Mouse (Mus musculus): ENCODE data around the gene Ppil6.

Ppil6 gene

DNA sequence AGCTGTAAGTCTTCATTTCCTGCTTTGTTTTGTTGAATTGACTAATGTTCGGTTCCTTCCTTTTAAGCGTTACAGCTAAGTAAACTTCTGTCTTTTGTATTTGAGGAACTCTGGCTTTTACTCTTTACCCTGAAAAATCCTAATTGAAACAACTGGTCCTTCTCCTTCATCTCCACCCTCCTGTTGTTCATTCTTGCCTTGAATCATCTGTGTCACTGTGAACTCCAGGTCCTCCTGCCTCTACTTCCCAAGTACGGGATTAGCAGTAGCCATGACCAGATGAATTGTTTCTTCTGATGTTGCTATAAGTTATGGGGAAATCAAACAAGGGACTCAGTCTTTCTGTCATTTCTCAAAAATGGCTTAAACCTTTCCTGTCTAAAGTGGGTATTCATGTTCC lies 33.1 kb downstream of the Ppil6 start:
- DNase-seq (ENCODE audit: extremely low spot score, low read depth, low spot score), result no peak

DNA sequence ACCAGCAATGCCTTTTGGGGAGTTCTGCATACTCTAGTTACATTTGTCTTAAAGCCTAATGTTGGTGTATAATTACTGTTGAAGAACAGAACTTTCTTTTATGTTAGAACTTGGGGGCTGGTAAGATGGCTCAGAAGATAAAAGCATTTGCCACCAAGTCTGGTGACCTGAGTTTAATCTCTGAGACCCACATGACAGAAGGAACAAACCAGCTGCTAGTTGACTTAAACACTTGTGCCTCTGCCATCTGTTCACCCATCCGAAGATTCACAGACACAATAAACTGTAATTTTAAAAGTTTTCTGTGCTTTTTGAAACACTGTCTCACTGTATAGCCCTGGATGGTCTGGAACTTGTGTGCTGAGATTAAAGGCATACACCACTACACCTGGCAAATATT lies 35.5 kb downstream of the Ppil6 start:
- DNase-seq (ENCODE audit: extremely low spot score, low read depth, low spot score), result no peak

DNA sequence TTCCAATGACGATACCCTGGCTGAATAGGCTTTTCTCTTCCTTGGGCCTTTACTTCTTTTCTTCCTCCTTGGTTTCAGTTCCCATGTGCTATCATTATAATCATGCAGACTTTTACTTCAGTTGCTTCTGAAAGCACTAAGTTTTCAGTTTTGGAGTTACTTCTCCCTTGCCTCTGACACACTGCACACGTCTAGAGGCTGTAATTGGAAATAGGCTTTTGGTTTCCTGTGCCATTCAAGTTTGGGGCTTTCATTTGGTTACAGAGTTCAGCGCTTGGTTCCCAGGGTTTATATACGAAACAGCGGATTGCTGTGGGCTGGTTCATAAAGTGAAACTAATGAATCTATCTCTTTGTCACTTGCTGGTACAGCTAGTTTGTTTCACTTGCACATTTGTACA lies 39.7 kb downstream of the Ppil6 start:
- DNase-seq (ENCODE audit: extremely low spot score, low read depth, low spot score), result no peak

DNA sequence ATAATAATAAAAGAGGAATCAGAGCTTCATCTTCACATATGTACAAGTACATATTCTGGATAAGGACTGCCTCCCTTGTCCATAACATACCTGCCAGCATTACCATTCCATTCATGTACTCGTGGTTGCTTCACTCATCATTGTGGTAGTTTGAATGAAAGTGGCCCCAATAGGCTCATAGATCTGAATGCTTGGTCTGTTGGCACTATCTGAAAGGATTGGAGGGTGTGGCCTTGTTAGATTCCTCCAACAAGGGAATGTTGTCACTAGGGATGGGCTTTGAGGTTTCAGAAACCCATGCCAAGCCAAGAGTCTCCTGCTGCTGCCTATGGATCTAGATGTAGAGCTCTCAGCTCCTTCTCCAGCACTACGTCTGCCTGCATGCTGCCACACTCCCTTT lies 45.8 kb downstream of the Ppil6 start:
- DNase-seq (ENCODE audit: extremely low spot score, low read depth, low spot score), result no peak

DNA sequence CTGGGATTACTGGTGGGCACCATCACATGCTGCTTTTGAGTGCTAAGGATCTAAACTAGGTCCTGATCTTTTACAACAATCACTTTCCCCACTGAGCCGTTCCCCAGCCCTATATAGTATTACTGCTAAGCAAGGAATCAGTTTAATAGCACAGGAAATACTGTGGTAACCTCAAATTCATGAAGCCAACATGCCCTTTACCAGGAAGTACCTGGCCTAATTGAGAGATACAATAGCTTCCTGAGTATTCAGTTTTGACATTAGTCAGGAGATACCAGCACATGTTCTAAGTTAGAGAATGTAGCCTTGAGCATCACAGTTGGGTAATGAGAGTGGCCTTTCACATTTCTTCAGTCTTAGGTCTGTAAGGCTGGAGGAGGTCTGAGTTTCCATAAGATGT lies 46.5 kb downstream of the Ppil6 start:
- no peak for DNase-seq (ENCODE audit: extremely low spot score, low read depth, low spot score)

DNA sequence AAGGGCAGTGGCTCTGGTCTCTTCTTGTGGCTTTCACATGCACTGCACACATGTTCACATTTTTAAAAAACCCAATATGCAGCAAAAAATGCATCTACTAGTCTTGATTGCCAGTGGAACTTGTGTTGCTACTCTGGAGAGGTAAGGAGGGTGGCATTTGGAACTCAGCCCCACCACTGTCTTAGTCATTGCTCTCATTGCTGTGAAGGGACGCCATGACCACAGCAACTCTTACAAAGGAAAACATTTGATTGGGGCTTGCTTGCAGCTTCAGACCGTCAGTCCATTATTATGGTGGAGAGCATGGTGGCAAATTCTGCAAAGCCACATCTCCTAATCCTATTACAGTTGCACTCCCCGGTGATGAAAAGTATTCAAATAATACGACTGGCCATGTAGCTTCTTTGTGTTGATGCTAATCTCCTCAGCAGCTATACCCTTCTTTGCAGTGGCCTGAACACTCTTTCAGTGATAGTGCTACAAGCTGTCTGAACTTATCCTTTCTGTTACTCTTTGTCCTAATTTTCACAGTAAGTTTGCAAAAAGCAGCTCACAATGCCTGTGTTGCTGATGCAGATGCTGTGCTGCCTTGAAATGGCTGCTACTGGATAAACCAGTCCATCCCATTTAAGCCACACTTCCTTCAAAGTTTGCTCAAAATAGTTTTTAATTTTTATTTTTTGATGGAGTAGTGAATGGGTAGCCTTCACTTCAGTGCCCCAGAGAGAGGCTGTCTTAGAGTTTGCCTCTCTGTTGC lies 47.2 kb downstream of the Ppil6 start:
- DNase-seq (ENCODE audit: extremely low spot score, low read depth, low spot score), result no peak

DNA sequence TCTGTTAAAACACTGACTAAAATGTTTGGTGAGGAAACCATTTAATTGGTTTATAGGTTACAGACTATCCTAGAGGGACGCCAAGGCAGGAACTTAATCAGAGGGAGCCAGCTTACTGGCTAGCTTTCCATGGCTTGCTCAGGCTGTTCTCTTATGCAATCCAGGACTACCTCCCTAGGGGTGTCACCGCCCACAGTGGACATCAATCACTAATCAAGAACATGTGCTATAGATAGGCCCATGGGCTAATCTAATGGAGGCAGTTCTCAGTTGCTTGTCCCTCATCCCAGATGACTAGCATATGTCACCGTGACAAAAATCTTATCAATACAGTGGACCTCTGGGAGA lies 47.7 kb downstream of the Ppil6 start:
- DNase-seq (ENCODE audit: extremely low spot score, low read depth, low spot score), result no peak

DNA sequence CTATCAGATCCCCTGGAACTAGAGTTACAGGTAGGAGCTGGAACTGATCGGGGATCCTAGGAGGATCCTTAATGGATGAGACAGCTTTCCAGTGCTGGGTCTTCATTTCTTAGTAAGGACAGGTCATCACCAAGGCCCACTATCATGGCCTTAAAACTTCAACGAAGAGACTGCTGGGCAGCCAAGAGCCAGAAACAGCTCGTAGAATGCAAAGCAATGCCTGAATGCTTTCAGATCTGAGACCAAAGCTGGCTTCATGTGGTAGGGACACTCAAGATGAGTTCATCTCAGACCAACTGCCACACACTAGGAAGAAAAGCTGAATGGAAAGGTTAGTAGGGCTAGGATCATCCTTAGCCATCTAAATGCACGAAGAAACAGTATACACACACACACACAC lies 48.7 kb downstream of the Ppil6 start:
- DNase-seq (ENCODE audit: extremely low spot score, low read depth, low spot score), result no peak

DNA sequence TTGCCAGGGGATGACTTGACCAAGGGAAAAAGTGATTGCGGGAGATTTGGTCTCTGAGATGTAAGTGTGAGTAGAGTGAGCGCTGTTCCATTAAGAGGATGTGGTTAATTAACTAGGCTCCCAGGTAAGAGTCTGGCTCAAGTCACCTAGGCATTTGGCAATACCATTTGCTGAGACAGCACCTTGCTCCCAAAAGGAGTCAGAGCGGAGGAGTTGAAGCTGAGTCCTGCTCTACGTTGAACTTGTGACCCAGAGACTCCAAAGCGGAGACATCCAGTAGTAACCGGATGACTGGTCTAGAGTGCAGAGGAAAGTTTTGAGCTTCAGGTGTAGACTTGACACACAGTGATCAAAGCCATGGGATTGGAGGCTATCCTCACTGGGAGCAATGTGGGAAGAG lies 51.8 kb downstream of the Ppil6 start:
- no peak for DNase-seq (ENCODE audit: extremely low spot score, low read depth, low spot score)

DNA sequence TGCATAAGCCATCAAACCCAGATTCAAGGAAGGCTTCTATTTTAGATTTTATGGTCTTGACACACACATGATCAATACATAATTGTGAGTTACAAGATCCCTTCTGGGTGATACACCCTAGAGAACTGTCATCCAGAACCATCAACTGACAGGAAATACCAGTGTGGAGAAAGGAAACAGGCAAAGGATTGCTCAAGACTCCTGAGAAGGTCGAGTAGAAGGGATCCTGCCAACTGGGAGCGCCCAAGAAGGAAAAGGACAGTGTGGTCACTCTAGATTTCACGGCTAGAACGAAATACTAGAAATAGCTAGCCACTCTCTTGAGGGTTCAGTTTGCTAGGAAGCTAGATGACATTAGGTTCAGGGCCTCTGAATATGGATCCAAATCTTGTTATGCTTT lies 53.2 kb downstream of the Ppil6 start:
- no peak for DNase-seq (ENCODE audit: extremely low spot score, low read depth, low spot score)

DNA sequence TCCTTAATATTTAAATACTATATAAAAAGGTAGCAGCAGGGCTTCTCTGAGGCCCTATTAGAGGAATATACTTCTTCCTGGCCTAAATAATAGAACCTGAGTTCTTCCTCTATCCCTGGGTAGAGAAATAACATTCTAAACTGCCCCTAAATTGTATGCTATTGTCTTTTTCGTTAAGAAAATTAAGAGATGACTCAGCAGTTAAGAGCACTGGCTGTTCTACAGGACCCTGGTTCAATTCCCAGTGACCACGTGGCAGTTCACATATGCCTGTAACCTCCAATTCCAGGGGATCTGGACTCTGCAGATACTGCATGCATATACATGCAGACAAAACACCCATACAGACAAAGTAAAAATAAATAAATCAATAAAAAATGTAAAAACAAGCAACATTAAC lies 53.6 kb downstream of the Ppil6 start:
- DNase-seq (ENCODE audit: extremely low spot score, low read depth, low spot score), result no peak

DNA sequence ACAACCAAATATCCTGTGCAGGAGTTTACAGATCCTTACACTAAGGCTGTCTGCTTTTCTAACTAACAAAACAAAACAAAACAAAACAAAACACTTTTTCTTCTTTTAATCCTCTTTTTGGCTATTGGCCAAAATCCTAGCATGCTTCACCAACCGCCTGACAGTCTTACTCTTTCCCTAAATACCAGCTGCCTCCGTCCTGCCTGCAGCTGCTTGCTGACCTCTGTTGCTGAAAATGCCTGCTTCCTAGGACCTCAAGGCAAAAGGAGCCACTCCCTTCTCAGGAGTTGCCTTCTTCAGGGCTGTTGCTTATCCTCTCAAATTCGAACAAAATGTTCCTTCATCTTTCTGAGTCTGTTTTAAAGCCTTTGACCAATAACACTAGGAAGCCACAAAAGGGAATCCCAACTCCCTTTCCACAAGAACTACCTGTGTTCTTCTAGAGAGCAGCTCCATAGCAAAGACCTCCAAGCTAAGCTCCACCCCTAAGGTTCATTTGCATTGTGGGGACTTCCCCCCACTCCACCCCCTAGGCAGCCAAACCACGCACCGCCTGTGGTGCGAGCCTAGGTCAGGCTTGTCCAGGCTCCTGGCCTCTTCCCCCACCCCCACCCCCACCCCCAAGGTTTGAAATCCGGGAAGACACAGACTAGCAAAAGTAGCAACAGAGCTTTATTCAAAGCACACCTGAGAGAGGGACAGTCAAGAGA lies 54.4 kb downstream of the Ppil6 start:
- DNase-seq (ENCODE audit: extremely low spot score, low read depth, low spot score), result no peak

DNA sequence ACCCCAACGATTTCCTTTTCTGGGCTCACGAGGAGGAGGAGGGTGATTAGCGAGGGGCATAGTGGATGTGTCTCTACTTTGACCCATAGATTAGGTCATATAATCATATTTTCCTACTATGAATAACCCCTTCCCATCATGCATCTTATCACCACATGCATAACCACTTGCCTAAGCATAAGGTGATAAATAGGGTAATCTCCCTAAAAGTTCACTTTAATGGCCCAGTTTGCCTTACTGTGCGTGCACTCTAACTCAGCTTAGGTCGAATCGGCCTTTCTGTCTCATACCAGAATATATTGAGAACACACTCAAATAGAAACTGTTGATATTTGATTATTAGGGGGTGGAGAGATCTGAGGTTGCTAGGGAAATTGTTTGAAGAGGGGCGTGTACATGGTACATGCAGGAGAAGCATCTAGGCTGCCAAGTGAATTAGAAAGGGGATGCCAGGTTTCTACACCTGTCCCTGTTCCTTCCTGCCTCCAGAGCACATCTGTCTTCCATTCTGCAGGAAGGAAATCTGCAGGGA lies 55.1 kb downstream of the Ppil6 start:
- no peak for DNase-seq (ENCODE audit: extremely low spot score, low read depth, low spot score)

DNA sequence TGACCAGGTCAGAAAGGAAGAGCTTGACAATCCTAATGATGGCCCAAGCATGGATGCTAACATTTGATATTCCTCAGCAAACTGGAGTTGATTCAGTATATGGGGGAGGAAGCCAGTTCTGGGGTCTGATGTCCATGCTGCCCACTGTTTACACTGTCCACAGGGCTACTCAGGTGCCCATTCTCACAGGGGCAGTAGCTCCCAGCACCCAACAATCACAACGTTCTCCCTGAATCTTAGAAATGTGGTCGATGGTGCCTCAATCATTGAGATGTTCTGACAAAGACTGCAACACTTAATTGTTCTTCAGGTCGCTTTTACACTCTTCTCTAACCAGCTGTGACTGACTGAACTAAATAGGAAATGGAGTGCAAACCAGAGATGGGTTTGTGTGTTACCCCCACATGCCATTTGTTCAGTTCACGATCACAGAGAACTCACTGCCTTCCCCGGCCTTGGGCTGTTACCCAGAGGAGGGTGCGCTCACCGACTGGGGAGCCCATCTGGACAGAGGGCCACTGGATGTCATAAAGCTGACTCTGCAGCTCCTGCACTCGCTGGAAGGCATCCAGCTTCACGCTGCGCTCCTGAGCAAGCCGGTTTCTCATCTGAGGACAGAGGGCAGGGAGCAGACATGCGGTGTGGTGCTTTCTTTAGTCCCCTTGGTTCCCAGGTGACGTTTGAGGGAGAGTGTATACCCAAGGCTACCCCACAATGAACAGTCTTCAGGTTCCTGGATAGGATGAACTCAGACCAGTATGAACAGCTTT lies 56.3 kb downstream of the Ppil6 start:
- no peak for DNase-seq (ENCODE audit: extremely low spot score, low read depth, low spot score)

DNA sequence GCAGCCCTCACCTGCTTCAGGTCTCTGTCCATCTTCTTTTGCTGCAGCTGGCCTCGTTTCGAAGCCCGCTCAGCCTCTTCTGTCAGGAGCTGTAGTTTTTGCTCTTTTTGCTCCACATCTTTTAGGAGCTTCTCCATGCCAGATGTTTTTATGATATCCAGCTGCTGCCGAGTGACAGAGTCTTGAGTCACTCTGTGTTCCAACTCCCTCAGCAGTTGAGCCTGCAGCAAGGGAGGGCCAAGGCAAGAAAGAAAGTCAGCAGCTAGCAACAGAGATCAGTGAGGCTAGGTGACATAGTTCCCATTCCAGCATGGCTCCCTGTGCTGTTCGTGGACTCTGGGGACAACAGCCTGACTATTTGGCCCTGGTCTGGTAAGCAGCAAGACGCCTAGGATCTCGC lies 60.5 kb downstream of the Ppil6 start:
- DNase-seq (ENCODE audit: extremely low spot score, low read depth, low spot score), result no peak

DNA sequence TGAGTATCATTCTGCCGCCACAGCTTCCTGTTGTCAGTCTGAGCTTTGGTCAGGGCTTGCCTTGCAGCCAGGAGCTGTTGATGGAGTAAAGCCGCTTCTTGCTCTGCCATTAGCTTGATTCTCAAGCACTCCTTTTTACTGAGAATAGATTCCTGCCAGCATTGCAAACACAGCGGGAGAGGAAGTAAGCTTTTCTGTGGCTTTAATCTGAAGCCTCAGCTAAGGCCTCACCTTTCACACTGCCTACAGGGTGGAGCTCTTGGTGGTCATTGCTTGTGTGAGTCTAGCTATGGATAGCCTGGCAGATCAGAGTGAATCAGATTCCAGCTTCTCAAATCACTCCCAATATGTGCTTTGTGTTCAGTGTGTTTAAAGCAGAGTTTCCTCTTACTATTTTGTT lies 62.1 kb downstream of the Ppil6 start:
- DNase-seq (ENCODE audit: extremely low spot score, low read depth, low spot score), result no peak

DNA sequence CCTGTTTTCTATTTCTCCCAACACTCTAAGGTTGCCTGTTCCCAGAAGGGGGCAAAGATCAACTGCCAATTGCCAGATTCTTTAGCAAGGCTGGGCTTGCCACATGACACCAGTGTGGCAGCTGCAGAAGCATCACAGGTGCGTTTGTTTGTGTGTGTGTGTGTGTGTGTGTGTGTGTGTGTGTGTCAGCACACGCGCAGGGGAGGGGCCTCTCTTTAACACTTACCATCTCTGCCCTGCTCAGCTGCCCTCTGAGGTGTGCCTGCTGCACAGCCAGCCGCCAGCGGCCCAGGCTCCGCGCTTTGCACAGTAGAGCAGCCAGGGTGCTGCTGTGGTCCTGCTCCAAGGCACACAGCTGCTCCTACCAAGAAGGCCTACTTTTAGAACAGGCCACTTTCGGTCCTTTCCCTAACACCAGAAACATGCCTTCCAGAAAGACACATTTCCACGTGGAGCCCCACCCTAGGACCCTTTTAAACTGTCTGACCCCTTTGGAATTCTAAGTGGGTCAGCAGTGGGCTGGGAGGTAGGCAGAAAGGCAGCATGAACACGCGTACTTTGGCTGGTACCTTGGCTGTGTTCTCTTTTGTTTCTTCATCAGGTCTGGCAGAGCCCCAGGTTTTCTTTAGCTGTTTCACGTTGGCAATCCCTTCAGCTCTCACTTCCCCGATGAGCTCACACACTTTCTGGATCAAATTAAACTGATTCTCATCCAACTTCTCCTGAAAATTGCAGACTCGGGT lies 62.8 kb downstream of the Ppil6 start:
- no peak for DNase-seq (ENCODE audit: extremely low spot score, low read depth, low spot score)

DNA sequence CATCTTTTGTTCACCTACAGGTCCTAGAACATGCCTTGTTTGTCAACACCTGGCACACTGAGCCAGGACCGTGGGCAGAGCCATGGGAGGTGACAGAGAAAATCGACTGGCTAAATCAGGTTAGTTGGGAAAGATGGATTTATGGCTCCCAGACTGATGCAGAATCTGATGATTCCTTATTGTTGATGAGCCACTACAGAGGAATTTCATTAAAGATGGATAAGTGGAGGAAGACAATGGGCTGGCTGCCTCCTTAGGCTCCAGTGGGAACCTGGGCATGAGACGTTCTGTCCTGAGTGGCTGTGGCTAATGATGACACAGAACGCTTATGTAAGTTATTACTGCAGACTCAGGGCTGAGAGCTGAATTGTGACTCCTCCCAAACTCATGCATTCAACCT lies 63.5 kb downstream of the Ppil6 start:
- DNase-seq (ENCODE audit: extremely low spot score, low read depth, low spot score), result no peak

DNA sequence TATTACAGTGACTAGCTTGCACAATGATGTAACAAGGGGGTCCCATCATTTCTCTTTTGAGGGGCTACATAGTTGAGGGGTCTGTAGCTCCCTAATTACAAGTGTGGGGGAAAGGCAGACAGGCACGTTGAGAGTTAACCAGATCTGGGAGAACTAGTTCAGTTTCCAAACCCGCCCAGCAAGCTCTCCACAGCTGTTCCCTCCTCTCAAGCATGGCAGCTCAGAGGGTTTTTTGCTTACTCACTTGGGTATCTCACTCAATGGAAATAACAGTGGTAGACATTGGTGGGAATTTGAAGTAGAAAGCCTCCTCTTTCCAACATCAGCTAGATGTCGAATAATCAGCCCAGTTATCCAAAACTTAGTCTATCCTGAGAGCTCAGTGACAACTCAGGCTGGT lies 64.8 kb downstream of the Ppil6 start:
- DNase-seq (ENCODE audit: extremely low spot score, low read depth, low spot score), result no peak

DNA sequence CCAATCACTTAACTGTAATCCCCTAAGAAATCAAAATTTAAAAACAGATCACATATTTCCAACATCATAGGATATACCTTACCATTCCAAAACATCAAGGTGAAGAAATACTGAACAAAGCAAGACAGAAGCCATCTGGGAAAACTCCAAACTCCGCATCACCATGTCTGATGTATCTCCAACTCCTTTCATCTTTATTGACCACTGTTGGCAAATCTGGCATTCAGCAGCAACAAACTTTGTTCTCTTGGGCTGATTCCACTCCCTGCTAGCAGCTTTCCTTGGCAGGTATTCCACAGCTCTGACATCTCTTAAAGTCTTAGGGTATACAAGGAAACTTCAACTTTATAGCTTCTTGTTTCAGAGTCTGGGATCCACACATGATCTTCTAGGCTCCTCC lies 68.2 kb downstream of the Ppil6 start:
- no peak for DNase-seq (ENCODE audit: extremely low spot score, low read depth, low spot score)

DNA sequence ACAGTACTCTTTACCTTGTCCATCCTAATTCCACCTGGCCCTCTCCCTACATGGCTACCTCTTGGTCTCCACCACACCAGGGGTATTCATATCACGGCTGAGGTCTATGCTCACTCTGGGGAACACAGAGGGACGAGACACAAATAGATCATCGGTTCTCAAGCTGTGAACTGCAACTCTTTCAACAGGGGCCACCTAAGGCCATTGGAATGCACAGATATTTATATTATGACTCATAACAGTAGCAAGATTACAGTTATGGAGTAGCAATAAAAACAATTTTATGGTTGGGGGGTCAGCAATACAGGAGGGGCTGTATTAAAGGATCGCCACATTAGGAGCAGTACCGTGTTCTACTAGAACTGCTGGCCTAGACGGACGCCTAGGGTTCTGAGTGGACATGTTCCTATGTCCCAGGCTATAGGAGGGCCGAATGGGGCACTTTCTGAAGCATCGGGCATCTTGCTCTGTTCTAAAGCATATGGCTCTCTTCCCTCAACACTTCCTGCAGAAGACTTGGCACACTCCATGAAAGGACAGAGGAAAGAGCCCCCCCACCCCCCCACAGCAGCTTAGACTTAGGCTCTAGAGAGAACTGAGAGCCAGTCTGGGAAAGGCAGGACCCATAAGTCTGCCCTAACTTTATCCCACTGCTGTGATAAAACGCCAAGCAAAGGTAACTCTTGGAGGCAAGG lies 71.6 kb downstream of the Ppil6 start:
- DNase-seq (ENCODE audit: extremely low spot score, low read depth, low spot score), result no peak
